Mouse (Mus musculus): ENCODE results near the gene Pmp22.

DNA sequence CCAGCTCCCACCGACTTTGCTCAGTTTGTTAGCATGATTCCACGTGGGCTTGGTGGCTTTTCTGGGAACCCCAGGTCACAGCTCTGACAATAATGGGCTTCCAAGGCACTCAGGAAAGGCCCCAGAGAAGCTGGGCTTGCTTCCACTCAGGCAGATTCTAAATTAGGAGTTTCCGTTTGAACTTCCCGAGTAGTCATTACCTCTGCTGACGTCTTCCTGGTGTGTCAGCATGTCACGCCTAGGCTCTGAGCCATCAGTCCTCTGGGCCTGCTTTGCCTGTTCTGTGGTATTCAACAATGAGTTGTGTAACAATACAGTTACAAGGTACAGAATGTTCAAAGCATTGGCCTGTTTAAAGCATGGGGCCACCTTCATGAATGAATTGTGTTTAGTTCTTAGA, 7.4 kb downstream of the Pmp22 start:
- no peak for TF ChIP-seq CTCF (IDR thresholded peaks at IDR 0.05; ENCODE audit: low read depth, low read length)
- TF ChIP-seq POLR2A (IDR thresholded peaks at IDR 0.05; ENCODE audit: extremely low read depth, insufficient read depth, low read length): no peak
